Mouse (Mus musculus) thymus, postnatal 25 days (tissue): ENCODE measurements around the gene Rragd.

Experiments
- DNase-seq: peaks from one replicate; pipeline ENCODE4 v3.0.0; 2022

The Rragd gene

GRCm38 (mm10) chr4:33052055-33052454 lies 69.2 kb downstream of the Rragd start:
- DNase-seq: no peak

GRCm38 (mm10) chr4:33052650-33053049 lies 69.8 kb downstream of the Rragd start:
- DNase-seq: no peak

GRCm38 (mm10) chr4:33054426-33054825 lies 71.6 kb downstream of the Rragd start:
- no peak for DNase-seq

GRCm38 (mm10) chr4:33056317-33056716 lies 73.5 kb downstream of the Rragd start:
- DNase-seq: no peak

GRCm38 (mm10) chr4:33057890-33058687 lies 75.3 kb downstream of the Rragd start:
- no peak for DNase-seq

- no peak for DNase-seq
Measured at GRCm38 (mm10) chr4:33061158-33061557, 78.3 kb downstream of the Rragd start.

GRCm38 (mm10) chr4:33062981-33063380 lies 80.1 kb downstream of the Rragd start, which contains the start of gene Gabrr2:
Gene Gabrr2, plus strand, starts transcription at chr4:33062999.
- DNase-seq: no peak

GRCm38 (mm10) chr4:33064986-33065385 lies 82.1 kb downstream of the Rragd start:
- DNase-seq: no peak

GRCm38 (mm10) chr4:33066223-33066960 lies 83.6 kb downstream of the Rragd start:
- no peak for DNase-seq

- DNase-seq: no peak
Measured at GRCm38 (mm10) chr4:33067331-33067730, 84.5 kb downstream of the Rragd start.

GRCm38 (mm10) chr4:33067826-33068225 lies 85.0 kb downstream of the Rragd start:
- DNase-seq: no peak

- DNase-seq: no peak
Measured at GRCm38 (mm10) chr4:33068894-33069293, 86.1 kb downstream of the Rragd start.

GRCm38 (mm10) chr4:33070326-33070725 lies 87.5 kb downstream of the Rragd start:
- no peak for DNase-seq

GRCm38 (mm10) chr4:33071337-33071736 lies 88.5 kb downstream of the Rragd start:
- no peak for DNase-seq
